Mouse (Mus musculus) bone marrow macrophage, adult 2 months (primary cell): ENCODE measurements at regions not wholly inside any gene's neighbourhood (a gene's known extent, or its start where the extent isn't known, plus 50 kb on each side); places are given as distances from the start of the nearest gene placed in this dataset.
"Not testable (repeated sequence)": the region's sequence is repeated elsewhere in the genome, so short reads cannot be mapped to it uniquely, and the experiment has no call there.

Experiments
- H3K27ac ChIP-seq: 2 replicates; pipeline ENCODE4 v1.5.1; 2012; ENCODE audit warnings: low read depth, low read length; ENCODE audit not compliant: insufficient read depth
- H3K4me1 ChIP-seq: 2 replicates; pipeline ENCODE4 v1.6.1; 2012; ENCODE audit warnings: low read length; ENCODE audit not compliant: control insufficient read depth, insufficient read depth
- H3K4me3 ChIP-seq: 2 replicates; pipeline ENCODE4 v1.5.1; 2012; ENCODE audit warnings: mild to moderate bottlenecking, low read length, moderate library complexity; ENCODE audit not compliant: insufficient read depth
- CTCF ChIP-seq: IDR thresholded peaks from 2 replicates; pipeline ENCODE4 v1.5.1; 2012; ENCODE audit warnings: low read depth, mild to moderate bottlenecking, low read length, moderate library complexity
- POLR2A ChIP-seq: IDR thresholded peaks from 2 replicates; pipeline ENCODE4 v1.6.1; 2012; ENCODE audit warnings: mild to moderate bottlenecking, low read depth, low read length, borderline replicate concordance

- H3K27ac ChIP-seq: no peak overlapping the region
- TF ChIP-seq POLR2A: no peak
- TF ChIP-seq CTCF: no peak
- no peaks in the 10 kb centered on the region for H3K4me1 ChIP-seq
- no peak overlapping the region for H3K4me3 ChIP-seq
These were observed 209.4 kb downstream of the Dhx15 start for GRCm38 (mm10) chr5:51980901-51981300.

DNA sequence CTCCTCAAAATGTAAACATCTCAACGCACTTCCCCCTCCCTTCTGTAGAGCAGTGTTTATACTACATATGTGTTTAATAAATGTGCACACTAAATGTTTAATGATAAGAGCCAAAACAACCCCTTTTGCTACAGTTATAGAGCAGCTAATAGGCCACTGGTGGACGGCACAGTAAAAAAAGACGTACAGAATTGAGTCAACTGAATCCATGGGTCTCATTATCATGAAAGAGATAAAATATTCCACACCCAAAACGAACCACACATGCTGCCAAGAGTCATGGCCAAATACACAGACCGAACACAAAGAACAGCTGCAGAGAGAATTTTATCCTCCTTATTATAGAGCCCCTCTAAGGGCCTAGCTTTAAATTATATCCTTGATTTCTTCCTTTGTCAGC, 237.8 kb downstream of the Dhx15 start:
- TF ChIP-seq CTCF (no peak), POLR2A (no peak)
- Histone ChIP-seq H3K27ac (no peak overlapping the region), H3K4me1 (no peaks in the 10 kb centered on the region), H3K4me3 (no peak overlapping the region)

GRCm38 (mm10) chr5:51949996-51950395, 240.3 kb downstream of the Dhx15 start:
- Histone ChIP-seq H3K4me3 (no peak overlapping the region), H3K4me1 (no peaks in the 10 kb centered on the region), H3K27ac (no peak overlapping the region)
- no peak for TF ChIP-seq CTCF
- TF ChIP-seq POLR2A: no peak

GRCm38 (mm10) chr5:51946062-51946461, 244.3 kb downstream of the Dhx15 start:
- Histone ChIP-seq H3K4me1 (no peaks in the 10 kb centered on the region), H3K27ac (no peak overlapping the region), H3K4me3 (no peak overlapping the region)
- TF ChIP-seq CTCF: no peak
- no peak for TF ChIP-seq POLR2A

DNA sequence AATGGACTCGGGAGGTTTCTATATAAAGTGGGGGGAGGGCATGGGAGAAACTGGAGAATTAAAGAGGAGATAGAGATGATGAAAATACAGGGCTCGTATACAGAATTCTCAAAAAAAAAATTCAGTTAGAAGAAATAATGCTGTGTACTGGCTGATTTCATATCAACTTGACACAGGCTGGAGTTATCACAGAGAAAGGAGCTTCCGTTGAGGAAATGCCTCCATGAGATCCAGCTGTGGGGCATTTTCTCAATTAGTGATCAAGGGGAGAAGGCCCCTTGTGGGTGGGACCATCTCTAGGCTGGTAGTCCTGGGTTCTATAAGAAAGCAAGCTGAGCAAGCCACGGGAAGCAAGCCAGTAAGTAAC, 248.4 kb downstream of the Dhx15 start:
- not testable (repeated sequence) for H3K27ac ChIP-seq, H3K4me1 ChIP-seq, H3K4me3 ChIP-seq

- Histone ChIP-seq H3K4me1 (no peaks in the 10 kb centered on the region), H3K27ac (no peak overlapping the region), H3K4me3 (no peak overlapping the region)
- TF ChIP-seq POLR2A: no peak
- no peak for TF ChIP-seq CTCF
These were observed 248.9 kb downstream of the Dhx15 start for GRCm38 (mm10) chr5:51941255-51941924.

- no peak overlapping the region for H3K4me3 ChIP-seq
- TF ChIP-seq CTCF: no peak
- no peak for TF ChIP-seq POLR2A
- H3K27ac ChIP-seq: no peak overlapping the region
- H3K4me1 ChIP-seq: no peaks in the 10 kb centered on the region
These were observed 251.5 kb downstream of the Dhx15 start for GRCm38 (mm10) chr5:51938845-51939244.

GRCm38 (mm10) chr5:51937320-51937719, 253.0 kb downstream of the Dhx15 start:
- H3K4me3 ChIP-seq: no peak overlapping the region
- H3K4me1 ChIP-seq: no peaks in the 10 kb centered on the region
- H3K27ac ChIP-seq: no peak overlapping the region
- no peak for TF ChIP-seq POLR2A
- TF ChIP-seq CTCF: no peak

GRCm38 (mm10) chr5:51935391-51936354, 254.6 kb downstream of the Dhx15 start:
- H3K4me1 ChIP-seq: no peaks in the 10 kb centered on the region
- TF ChIP-seq POLR2A (no peak), CTCF (no peak)
- no peak overlapping the region for H3K27ac ChIP-seq
- H3K4me3 ChIP-seq: no peak overlapping the region

DNA sequence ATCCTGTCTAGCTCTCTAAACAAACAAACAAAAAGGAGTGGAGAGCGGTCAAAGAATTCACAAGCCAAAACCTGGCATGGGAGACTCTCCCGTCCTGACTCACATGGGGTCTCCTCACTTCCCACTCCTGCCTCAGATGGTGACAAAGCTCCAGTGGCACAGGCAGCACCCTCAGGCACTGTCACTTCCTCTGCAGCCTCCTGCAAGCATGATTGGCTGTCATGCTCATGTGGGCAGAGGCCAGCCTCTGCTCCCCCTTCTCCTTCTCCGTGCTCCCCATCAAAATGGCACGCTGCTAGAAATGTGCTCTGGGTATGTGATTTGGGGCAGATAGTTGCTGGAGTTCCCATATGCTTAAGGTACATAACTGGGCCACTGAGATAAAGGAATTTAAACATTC, 255.4 kb downstream of the Dhx15 start:
- Histone ChIP-seq H3K27ac (no peak overlapping the region), H3K4me3 (no peak overlapping the region), H3K4me1 (no peaks in the 10 kb centered on the region)
- TF ChIP-seq CTCF: no peak
- no peak for TF ChIP-seq POLR2A
